1 mouse cellular context compared by ENCODE assay signal in genomic region chr12:86894184-86894839, GRCm38 (mm10).
A peak's percentile ranks its signal among the peaks of the same experiment; 100 is the strongest.
TF ChIP-seq lines count a peak whose summit lies in the region.

No protein-coding gene starts in this region.

TF ChIP-seq in MEL, 35 proteins besides CTCF, POLR2A, EP300 and RAD21 (continued from another document):
- TF ChIP-seq MAZ (IDR thresholded peaks at IDR 0.05; ENCODE audit: low read depth, low read length), result peak; percentile 84
- peak; percentile 82 for TF ChIP-seq MXI1 (IDR thresholded peaks at IDR 0.05; ENCODE audit: low read depth, low read length)
- peak; percentile 53 for TF ChIP-seq ELF1 (IDR thresholded peaks at IDR 0.05; ENCODE audit: low read depth, low read length)
- TF ChIP-seq CHD1 (IDR thresholded peaks at IDR 0.05; ENCODE audit: low read depth, low read length), result 0 out of 2 replicates have a peak, but pooled peaks have one; percentile 28
- peak; percentile 51 for TF ChIP-seq NELFE (IDR thresholded peaks at IDR 0.05; ENCODE audit: low read depth, low read length)
- no peak for TF ChIP-seq ZNF384 (IDR thresholded peaks at IDR 0.05; ENCODE audit: low read depth, low read length)
- peak; percentile 60 for TF ChIP-seq ZMIZ1 (IDR thresholded peaks at IDR 0.05; ENCODE audit: low read depth, low read length)
- no peak for TF ChIP-seq CHD2 (IDR thresholded peaks at IDR 0.05; ENCODE audit: low read length)
- TF ChIP-seq USF2 (IDR thresholded peaks at IDR 0.05; ENCODE audit: borderline replicate concordance in 1 of 2, insufficient read depth in 1 of 2, low read depth in 1 of 2, low read length in 2 of 2), result no peak
- no peak for TF ChIP-seq KAT2A (conservative IDR thresholded peaks at IDR 0.05; ENCODE audit: low read depth, low read length)
- no peak for TF ChIP-seq UBTF (IDR thresholded peaks at IDR 0.05; ENCODE audit: borderline replicate concordance, insufficient read depth, low read depth, low read length)
- peak; percentile 84 for TF ChIP-seq MYB (IDR thresholded peaks at IDR 0.05; ENCODE audit: low read depth, low read length)
- TF ChIP-seq TAL1 (IDR thresholded peaks at IDR 0.05; ENCODE audit: low read length), result peak; percentile 83
- TF ChIP-seq POLR2AphosphoS5 (IDR thresholded peaks at IDR 0.05; ENCODE audit: borderline replicate concordance, low read depth, low read length), result no peak
- TF ChIP-seq ZKSCAN1 (IDR thresholded peaks at IDR 0.05; ENCODE audit: low read depth, low read length), result no peak
- peak; percentile 56; the same call in 1 of the 2 replicates for TF ChIP-seq NRF1 (IDR thresholded peaks at IDR 0.05; ENCODE audit: insufficient read depth, low read depth, low read length, poor library complexity, severe bottlenecking)
- TF ChIP-seq JUND (IDR thresholded peaks at IDR 0.05; ENCODE audit: low read depth, low read length), result no peak
- TF ChIP-seq RCOR1 (IDR thresholded peaks at IDR 0.05; ENCODE audit: low read depth, low read length), result peak; percentile 97
- TF ChIP-seq GATA1 (IDR thresholded peaks at IDR 0.05; ENCODE audit: low read depth, low read length), result peak; percentile 91
